Mouse (Mus musculus): ENCODE results near the gene Psme1.

The Psme1 gene

DNA sequence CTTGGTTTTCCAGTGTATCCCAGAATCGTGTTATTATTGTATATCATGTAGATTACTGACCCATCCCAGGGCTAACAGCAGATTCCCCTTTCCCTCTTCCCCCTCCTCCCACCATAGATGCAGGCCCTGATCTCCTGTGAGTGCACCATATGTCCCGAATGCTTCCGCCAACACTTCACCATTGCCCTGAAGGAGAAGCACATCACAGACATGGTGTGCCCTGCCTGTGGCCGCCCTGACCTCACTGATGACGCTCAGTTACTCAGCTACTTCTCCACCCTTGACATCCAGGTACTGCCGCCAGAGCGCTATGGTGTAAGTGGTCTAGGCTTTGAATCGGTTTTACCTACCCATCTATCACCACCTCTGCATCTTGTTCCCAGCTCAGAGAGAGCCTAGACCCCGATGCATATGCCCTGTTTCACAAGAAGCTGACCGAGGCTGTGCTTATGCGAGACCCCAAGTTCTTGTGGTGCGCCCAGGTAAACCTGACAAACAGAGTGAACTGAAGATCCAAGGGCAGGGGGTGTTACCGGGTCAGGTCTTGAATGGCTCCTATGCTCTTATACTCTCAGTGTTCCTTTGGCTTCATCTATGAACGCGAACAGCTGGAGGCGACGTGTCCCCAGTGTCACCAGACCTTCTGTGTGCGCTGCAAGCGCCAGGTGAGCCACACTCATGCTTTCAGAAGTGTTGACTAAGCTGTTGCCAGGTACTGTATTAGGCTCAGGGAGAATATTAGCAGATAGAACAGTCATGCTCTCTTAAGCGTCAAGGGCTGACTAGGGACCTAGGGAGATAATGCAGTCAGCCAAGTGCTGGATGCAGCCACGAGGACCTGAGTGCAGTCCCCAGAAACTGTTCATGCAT, 20.8 kb downstream of the Psme1 start:
- no peak for DNase-seq (ENCODE audit: low spot score in 2 of 2)

GRCm38 (mm10) chr14:55603271-55603632, 25.3 kb downstream of the Psme1 start, which contains the start of gene Irf9:
Gene Irf9, plus strand, starts transcription at chr14:55603571.
- DNase-seq (ENCODE audit: low spot score in 2 of 2) = no peak

DNA sequence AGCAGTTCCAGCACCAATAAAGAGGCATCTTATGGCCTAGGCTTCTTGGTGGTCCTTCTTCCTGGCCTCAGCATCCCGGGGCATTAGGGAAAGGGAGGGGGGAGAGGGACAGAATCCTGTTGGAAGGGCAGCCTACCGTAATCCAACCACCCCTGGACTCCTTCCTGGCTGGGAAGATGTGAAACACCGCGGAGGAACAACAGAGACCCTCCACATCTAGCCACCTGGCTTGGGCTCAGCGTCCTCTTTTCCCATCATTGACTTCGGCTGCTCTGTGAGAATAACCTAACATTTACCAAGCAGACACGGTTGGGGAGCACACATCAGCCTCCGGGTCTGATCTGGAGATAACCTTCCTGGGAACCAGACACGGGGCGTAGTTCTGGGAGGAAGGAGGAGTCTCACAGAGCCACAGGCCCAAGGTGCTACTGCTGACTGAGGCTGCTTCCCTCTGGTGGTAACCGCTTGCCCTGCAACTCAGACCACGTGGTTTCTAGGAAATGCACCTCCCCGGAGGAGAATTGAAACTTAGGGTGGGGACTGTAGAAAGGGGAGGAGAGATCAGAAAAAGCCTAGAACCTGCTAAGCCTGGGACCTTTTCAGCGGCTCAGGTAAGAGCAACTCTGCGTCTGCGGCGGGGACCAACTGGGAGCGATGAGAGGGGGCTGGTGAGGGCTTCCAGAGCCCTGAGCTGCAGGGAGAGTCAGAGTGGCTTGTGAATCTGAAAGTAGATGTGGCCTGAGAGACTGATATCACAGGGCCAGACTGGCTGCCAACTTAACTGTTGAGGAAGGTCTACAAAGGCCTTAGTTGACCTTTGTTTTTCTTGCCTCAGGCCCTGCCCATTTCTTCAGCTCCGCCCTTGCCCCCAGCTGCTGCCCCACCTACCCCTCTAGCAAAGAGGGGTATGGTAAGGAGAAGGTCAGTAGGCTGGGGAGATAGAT, 26.0 kb downstream of the Psme1 start:
- peak; percentile 78 to 94 for DNase-seq (ENCODE audit: low spot score in 2 of 2)

DNA sequence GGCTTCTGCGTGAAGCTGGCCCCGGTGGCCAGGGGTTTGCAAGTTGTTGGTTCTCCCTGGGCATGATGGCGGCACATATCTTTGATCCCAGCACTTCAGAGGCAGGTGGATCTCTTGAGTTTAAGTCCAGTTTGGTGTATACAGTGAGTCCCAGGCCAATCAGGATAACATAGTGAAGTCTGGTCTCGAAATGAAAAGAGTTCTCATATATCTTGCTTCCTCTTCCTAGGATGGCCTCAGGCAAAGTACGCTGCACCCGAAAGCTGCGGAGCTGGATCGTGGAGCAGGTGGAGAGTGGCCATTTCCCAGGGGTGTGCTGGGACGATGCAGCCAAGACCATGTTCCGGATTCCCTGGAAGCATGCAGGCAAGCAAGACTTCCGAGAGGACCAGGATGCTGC, 26.9 kb downstream of the Psme1 start:
- DNase-seq (ENCODE audit: low spot score in 2 of 2) = no peak

- DNase-seq (ENCODE audit: low spot score in 2 of 2) = no peak
These were observed 28.0 kb downstream of the Psme1 start for GRCm38 (mm10) chr14:55605743-55606459.

DNA sequence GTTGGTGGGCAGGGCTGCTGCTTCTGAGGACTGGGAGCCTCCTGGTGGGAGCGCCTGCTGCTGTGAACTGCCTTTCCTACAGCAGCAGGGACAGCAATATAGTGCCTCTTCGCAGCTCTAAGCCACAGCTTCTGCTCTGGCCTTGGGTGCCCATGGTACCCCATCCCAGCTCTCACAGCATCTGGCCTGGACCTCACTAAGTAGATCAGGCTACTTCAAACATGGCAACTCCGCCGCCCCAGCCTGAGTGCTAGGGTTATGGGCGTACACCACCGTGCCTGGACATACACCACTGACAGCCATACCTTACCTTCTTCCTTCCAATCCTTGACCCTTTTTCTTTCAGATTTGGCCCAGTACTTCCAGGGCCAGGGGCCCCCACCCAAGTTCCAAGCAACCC, 30.4 kb downstream of the Psme1 start:
- DNase-seq (ENCODE audit: low spot score in 2 of 2) = no peak

DNA sequence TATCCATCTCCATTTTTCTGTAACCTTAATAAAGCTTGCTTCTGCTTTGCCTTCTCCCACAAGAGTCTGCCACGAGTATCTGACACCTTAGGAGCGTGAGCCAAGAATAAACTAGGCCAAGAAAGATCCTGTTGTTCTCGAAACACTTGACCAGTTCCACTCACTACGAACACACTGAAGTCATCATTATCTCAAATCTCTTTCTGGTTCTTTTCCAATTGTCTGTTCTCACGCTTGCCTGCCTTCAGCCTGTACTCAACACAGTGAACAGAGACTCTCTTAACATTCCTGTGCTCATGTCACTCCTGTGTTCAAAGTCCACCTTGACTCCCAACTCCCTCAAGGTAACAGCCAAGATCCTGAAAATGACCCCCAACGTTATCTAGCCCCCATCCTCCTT, 35.4 kb downstream of the Psme1 start:
- no peak for DNase-seq (ENCODE audit: low spot score in 2 of 2)

GRCm38 (mm10) chr14:55614565-55615178, 36.7 kb downstream of the Psme1 start:
- no peak for DNase-seq (ENCODE audit: low spot score in 2 of 2)

DNA sequence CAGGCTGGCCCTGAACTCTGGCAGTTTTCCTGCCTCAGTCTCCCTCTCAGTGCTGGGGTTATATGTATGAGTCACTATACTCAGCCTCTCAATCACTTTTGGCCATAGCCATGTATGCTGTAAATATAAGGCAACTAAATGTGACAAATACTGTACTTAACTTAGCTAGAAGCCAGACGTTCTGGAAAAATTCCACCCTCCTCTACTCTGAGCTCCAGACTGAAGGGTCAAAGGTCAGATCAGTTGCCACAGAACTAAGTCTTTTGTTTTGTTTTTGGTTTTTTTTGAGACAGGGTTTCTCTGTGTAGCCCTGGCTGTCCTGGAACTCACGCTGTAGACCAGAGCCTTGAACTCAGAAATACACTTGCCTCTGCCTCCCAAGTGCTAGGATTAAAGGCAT, 38.0 kb downstream of the Psme1 start:
- DNase-seq (ENCODE audit: low spot score in 2 of 2) = no peak

DNA sequence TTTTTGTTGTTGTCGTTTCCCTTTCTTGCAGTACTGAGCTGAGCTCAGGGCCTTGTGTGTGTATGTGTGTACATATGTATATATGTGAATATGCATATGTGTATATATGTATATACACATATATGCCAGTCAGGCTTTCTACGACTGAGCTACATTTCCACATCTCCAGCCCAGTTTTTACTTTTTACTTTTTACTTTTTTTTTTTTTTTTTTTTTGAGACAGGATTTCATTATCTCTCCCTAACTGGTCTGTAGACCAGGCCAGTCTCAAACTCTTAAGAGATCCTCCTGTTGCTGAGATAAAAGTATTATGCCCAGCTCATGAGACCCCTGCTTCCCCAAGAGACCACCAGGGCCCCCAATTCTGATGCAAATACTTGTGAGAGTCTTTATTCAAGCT, 38.9 kb downstream of the Psme1 start:
- DNase-seq (ENCODE audit: low spot score in 2 of 2) = no peak

DNA sequence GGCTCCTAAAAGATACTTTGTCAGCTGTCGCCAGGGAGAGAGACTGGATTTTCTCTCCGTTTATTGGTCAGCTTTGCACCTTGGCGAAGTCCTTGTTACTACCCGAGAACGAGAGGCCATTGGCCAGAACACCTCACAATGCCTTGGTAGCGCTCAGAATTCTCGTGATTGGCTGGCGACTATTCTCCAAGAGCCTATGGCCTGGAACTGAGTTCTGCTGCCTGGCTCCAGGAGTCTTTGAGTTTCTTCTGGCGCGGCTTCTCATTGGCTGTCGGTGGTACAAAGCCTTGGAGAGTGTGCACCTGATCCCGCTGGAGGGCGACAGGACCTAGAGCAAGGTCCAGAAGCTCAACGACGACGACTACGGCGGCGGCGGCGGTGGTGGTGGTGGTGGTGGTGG, 39.9 kb downstream of the Psme1 start, which contains the start of gene Rec8:
Gene Rec8, plus strand, starts transcription at position 216 of the 400 bp plus-strand sequence.
- DNase-seq (ENCODE audit: low spot score in 2 of 2) = no peak

DNA sequence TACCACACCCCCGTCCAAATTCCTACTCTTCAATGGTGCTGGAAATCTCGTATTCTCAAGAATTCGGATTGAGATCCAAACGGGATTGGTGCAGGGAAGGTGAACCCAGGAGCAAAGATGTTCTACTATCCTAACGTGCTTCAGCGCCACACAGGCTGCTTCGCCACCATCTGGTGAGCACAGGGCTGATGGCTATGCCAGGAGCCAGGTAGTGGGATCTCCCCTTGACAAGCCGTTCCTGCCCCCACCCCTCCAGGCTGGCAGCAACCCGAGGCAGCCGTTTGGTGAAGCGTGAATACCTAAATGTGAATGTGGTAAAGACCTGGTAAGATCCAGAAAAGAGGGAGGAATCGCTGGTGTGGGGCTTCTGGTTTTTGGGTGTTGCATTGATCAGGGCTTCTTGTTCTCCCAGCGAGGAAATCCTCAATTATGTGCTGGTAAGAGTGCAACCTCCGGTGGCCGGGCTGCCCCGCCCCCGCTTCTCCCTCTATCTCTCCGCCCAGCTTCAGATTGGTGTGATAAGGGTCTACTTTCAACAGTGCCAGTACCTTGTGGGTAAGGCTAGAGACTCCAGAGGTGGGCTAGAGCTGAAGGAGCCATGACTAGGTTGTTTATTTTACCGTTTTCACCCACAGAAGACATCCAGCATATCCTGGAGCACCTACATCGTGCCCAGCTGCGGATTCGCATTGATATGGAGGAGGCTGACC, 40.7 kb downstream of the Psme1 start:
- no peak for DNase-seq (ENCODE audit: low spot score in 2 of 2)

GRCm38 (mm10) chr14:55628077-55628827, 50.3 kb downstream of the Psme1 start:
- no peak for DNase-seq (ENCODE audit: low spot score in 2 of 2)

DNA sequence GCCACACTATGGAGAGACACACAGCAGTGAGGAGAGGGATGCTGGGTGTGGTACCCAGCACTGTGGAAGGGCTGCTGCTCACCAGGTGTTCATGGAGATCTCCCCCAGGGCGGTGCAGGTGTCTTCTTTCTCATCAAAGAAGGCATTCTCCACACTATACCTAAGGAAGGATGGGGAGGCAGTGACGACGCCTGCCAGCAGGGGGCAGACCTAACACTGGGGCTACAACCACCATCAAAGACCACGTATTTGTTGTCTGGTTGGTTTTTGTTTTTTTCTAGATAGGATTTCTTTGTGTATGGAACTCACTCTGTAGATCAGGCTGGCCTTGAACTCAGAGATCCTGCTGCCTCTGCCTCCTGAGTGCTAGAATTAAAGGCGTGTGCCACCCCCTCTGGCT, 51.4 kb downstream of the Psme1 start:
- peak in 1 of 2 experiments; percentile 53 for DNase-seq (ENCODE audit: low spot score in 2 of 2)
